Mouse (Mus musculus): ENCODE results near the gene Adgrb2.

Gene Adgrb2

DNA sequence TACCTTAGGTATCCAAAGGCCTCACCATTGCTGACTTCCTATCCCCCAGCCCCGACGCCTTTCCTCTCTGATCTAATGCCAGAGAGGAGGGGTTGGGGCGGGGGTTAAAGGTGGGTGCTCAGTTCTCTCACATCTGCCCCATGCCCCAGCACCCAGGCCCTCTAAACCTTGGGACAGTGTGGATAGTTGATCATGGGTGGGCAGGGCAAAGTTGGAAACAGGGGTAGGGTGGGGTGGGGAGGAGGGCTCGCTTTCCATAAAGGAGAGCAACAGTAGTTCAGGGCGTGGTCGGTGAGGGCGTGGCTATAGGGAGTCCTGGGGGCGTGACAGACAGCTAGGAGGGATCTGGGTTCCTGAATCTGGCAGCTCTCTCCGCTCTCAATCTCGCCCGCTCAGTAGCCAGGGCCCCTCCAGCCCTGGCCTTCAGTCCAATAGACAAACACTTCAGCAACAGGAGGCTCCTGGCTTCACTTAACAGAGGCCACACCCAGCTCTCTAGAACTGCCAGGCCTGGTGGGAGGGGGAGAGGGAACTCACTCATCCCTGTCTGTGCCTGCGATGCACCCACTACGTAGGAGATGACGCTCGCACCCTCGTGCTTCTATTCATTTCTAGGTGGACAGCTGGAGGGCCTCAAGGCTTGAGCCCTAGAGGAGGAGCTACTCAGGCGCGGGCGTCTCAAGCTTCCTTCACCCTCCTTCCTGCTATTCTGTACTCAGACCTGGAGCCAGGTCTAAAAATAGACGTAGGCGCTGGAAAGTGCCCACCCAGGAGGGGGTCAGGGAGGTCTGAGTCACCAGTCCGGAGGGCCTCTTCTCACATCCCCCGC, 52.1 kb downstream of the Adgrb2 start:
- no peak for DNase-seq

DNA sequence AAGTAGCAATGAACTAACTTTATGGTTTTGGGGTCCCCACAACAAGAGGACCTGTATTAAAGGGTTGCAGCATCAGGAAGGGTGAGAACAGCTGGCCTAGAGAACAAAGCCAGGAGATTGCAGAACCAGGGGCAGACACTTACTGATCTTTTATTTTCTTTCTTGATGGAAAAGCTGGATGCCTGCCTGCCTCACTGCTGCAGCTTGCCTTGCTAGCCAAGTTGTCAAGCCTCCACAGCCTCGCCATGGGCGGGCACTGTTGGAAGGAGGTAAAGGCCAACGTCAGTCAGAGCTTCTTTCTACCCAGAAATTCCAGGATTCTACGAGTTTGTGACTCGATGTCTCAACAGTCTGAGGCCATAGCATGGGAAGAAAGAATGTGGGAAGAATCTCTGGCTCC, 54.7 kb downstream of the Adgrb2 start:
- DNase-seq: no peak

DNA sequence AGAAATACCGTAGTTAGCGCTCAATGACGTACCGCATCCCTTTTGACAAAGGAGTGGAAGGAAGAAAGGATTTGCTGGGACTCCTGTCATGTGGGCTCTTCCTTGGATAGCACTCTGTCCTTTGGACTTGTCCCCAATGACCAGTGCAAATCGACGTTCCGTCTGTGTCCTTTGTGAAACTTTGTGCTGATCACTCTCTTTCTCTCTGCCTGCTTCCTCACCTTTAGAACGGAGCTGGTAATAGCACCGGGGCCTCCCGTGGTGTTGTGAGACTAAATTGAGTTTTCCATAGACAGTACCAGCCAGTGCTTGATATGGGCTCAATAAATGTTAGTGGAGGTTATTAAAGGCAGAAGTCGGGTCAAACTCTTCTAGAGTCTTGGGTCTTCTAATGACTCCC, 56.4 kb downstream of the Adgrb2 start:
- no peak for DNase-seq

GRCm38 (mm10) chr4:130044211-130044610, 59.5 kb downstream of the Adgrb2 start:
- DNase-seq: no peak

DNA sequence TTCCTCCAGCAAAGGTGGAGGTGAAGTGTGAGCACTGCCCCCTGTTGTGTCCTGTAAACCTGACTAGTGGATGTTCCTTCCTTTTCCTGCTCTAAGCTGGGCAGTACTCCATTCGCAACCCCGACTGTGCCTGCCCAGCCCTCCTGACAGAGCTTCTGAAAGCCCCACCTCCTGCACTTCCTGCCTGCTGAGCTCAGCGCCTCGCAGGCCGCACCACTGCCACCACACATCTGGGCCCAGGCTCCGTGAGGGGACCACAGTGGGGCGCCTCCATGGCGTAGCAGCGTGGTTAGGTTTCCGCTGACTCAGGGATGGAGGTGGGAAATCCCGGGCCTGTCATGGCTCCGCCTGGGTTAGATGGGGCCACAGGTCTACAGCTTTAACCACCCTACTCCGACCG, 60.9 kb downstream of the Adgrb2 start:
- DNase-seq: no peak

DNA sequence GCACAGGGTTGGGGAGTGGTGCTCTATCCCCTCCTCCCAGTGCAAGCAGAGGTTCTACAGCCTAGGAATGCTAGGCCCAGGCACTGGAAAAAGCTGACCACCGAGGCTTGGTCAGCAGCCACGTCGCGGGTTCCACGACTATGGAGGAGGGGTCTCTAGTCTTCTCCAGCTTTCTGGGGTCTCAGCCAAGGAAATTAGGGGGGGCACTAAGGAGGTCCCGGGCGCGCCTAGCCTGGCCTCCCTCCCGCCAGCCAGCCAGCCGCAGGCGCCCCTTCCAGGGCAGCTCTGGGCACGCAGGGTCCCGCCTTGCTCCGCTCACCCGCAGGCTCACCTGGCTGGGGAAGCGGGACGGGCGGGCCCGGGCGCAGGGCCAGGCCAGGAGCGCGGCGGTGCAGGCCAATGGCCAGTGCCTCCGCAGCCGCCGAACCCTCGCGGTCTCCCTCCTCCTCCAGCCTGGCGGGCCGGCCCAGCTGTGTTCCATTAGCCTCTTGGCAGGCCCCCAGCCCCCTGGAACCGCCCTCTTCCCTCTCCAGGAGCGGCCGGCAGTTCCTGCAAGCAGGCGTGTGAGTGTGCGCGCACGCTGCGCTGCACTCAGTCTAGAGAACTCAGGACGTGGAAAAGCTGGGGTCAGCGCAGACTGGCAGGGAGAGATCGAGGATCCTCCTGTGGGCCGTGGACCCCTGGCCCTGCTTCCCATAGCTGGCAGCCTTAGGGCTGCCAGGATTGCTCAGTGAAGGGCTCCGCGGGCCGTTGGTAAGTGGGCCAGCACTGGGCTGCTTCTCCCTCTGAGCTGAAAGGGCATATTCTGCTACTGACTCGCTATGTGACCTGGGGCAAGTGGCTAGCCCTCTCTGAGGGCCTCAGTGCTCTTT, 62.9 kb downstream of the Adgrb2 start, which contains the start of gene Col16a1:
TSS of gene Col16a1 (plus strand) at position 510 of the 872 bp plus-strand sequence.
- DNase-seq: peak; percentile 54

- DNase-seq: no peak
Observed at GRCm38 (mm10) chr4:130048203-130048479, 63.5 kb downstream of the Adgrb2 start.

DNA sequence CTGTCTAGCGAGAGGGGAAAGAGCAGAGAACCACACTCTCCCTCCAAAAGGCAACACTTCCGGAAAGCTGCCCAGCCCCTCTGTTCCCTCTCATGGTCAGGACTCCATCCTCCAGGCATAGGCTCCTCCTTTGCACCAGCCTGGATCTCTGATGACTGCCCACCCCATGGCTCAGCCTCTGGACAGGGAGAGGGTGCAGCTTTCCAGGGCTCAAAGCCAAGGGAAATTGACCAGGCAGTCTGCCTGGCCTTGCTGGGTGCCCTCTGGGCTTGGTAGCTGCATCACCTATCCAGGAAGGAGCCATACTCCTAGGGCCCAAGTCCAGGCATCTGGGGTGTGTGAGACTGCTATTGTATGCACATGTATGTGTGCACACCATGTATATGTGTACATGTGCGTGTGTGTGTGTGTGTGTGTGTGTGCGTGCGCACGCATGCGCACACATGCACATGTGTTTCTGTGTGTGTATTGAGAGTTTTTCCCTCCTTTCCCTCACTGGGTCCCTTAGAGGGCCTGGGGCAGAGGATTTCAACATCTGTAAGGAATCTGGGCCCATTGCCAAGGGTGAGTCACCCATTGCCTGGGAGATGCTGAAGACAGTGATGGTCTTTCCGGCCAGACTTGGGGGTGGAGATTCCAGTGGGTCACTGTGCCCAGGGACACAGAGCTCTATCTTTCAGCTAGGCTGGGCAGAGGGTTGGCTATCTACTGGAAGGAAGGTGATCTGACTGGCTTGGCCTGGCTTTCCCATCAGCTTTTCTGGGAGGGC, 65.6 kb downstream of the Adgrb2 start:
- no peak for DNase-seq

DNA sequence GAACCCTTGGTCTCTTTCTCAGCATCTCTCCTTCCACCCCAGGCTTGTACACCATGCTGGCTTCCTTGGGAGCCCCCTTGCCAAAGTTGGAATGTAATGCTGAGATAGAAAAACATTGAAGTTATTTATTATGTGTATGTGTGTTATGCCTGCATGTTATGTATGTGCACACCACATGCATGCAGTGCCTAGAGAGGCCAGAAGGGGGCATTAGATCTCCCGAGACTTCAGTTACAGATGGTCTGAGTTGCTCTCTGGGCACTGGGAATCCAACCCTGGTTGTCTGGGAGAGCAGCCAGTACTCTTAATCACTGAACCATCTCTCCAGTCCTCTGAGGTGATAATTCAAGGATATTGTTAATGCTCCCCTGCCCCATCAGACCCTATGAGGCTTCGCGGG, 67.6 kb downstream of the Adgrb2 start:
- DNase-seq: no peak

- DNase-seq: no peak
Observed at GRCm38 (mm10) chr4:130053111-130053510, 68.4 kb downstream of the Adgrb2 start.

DNA sequence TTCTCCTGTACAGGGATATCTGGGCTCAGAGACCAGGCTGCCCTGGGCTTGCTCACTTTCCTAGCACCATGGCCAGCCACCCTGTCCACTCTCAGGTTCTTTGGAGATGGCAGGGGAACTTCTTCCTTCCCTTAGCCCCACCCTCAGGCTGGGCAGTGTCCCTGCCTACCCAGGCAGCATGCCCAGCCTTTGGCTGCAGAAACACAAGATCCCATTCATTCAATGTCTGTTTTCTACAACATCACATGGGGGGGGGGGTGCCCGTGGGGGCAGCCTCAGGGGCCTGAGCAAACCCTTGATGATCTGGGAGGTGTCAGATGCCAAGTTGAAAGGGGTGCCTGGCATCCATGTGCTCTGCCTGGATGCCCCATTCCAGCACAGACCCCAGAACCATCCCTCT, 70.1 kb downstream of the Adgrb2 start:
- DNase-seq: no peak

GRCm38 (mm10) chr4:130055160-130056010, 70.7 kb downstream of the Adgrb2 start:
- DNase-seq: no peak

- no peak for DNase-seq
Observed at GRCm38 (mm10) chr4:130056011-130056322, 71.3 kb downstream of the Adgrb2 start.

DNA sequence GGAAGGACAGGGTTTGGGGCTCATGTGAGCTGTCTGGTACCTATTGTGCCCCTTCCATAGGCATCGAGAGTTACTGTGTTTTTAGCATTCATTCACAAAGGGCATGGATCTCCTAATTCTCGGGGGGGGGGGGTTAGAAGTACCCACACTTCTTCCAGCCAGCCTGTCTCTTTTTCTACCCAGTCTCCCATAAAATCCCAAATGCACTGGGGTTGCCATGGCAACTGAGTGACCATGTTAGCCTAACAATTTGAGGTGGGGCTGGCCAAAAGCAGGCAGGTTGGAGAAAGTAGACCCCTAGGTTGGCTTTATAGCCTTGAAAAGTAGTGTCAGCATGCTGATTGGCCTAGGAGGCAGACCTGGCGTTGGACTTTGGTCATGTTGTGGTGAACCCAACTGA, 71.8 kb downstream of the Adgrb2 start:
- no peak for DNase-seq

DNA sequence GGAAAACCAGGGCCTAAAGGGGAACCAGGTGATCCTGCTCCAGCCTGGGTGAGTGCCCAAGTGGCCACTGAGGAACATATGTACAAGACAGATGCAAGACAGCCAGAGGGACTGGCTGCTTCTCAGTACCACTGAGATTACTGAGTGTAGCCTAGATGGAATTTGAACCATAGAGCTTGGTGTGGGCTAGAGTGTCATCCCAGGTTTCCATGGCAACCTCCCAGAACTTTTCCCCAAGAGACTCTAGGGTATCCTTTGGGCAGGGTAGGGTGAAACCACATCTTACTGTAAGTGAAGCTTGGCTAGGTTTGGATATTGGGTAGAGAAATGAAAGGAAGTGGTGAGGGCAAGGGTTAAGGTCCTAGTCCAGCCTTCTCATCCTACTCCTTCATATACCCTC, 76.3 kb downstream of the Adgrb2 start:
- DNase-seq: no peak

DNA sequence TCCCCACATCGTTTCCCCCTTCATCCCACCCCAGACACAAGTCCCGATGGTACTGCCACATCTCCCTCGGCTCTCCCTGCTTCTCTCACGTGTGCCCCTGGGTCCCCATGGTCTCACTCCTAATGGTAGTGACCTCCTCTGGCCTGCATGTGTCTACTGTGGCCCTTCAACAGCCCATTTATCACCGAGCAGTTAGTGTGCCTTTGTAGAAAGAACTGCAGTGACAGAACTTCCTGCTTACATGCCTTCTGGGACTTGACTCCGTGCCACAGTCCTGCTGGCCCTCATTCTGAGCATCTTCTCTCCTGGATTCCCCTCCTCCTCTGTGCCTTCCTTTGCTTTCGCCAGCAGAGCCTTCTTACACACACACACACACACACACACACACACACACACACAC, 78.5 kb downstream of the Adgrb2 start:
- no peak for DNase-seq

DNA sequence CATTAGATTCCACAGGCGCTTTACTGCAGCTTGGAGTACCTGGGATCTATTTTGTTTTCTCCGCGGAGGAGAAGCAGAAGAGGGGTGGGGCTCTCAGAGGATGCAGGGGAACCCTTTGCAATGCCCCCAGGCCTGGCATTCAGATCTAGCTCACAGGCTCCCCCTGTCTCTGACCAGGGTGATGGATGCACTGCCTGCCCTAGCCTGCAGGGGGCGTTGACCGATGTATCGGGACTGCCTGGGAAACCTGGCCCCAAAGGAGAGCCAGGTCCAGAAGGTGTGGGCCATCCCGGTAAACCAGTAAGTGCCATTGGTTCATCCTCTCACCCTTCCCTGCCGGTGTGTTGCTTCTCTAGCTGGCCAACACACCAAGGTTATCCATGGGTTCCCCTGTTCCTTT, 82.1 kb downstream of the Adgrb2 start:
- no peak for DNase-seq

GRCm38 (mm10) chr4:130070523-130070922, 85.9 kb downstream of the Adgrb2 start:
- DNase-seq: no peak

DNA sequence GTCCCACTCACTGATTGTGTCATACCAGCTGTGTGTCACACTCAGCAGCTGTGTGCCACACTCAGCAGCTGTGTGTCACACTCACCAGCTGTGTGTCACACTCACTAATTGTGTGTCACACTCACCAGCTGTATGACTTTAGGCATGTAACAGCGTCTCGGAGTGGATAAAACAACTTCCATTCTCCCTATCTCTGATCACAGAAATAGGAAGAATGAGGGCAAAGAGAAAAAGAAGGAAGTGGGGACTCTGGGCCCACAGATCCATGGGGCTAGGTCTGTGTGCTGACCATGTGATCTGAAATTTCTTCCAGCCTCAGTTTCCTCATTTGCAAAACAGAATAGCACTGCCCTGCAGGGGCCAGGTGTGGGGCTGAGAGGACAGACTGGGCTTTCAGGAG, 87.1 kb downstream of the Adgrb2 start:
- no peak for DNase-seq

Measured in cerebellum, adult 11 months (tissue).